Mouse (Mus musculus): ENCODE measurements around the gene Xdh.

- TF ChIP-seq POLR2A (IDR thresholded peaks at IDR 0.05; ENCODE audit: low read depth, low read length) (no peak), CTCF (IDR thresholded peaks at IDR 0.05; ENCODE audit: extremely low read depth, insufficient read length, insufficient replicate concordance, low read depth, low read length) (no peak)
These were observed 12.9 kb downstream of the Xdh start for GRCm38 (mm10) chr17:73937073-73937472.

Data from small intestine, adult 2 months (tissue).